Mouse (Mus musculus): Measurements from ENCODE around the gene AC109138.7.

- TF ChIP-seq CTCF (conservative IDR thresholded peaks at IDR 0.05 in 1 of 2, IDR thresholded peaks at IDR 0.05 in 1 of 2; ENCODE audit: low read depth in 2 of 2, low read length in 2 of 2) (no peak), POLR2AphosphoS2 (IDR thresholded peaks at IDR 0.05; ENCODE audit: low read depth, low read length) (no peak), MAX (IDR thresholded peaks at IDR 0.05; ENCODE audit: low read length) (no peak), NRF1 (IDR thresholded peaks at IDR 0.05; ENCODE audit: low read depth, low read length) (no peak), USF2 (conservative IDR thresholded peaks at IDR 0.05; ENCODE audit: low read depth, low read length) (no peak), ZMIZ1 (IDR thresholded peaks at IDR 0.05; ENCODE audit: low read depth, low read length) (no peak), ZC3H11A (IDR thresholded peaks at IDR 0.05; ENCODE audit: low read depth, low read length) (no peak), HCFC1 (IDR thresholded peaks at IDR 0.05; ENCODE audit: low read depth, low read length) (no peak), POLR2A (IDR thresholded peaks at IDR 0.05; ENCODE audit: low read depth, low read length) (no peak), MXI1 (IDR thresholded peaks at IDR 0.05; ENCODE audit: low read depth, low read length) (no peak), EP300 (IDR thresholded peaks at IDR 0.05; ENCODE audit: low read length) (no peak), MEF2A (IDR thresholded peaks at IDR 0.05; ENCODE audit: borderline replicate concordance, low read depth, low read length) (no peak)
These were observed 43.7 kb downstream of the AC109138.7 start for GRCm38 (mm10) chr19:4257897-4258252.
